ENCODE assay signal across 24 mouse cellular contexts in the genomic region with DNA sequence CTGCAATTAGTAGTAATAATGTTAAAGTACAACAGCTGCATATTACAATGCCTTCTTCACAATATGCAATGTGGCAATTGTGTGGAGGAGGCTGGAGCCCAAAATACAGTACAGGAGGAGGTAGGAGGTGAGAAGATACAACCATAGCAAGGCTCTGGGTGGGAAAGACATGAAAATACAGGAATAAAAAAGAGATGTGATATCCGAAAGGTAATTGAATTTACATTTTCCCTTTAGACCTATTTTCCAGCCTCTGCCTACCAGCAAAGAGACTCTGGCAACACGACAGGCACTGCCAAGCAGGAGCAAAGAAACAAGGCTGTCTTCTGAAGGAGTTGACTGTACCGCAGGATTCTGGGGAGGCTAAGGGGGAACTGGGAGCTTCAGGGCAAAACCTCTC. TPM values are rescaled to one million over a fixed set of nuclear protein-coding genes. Genes with fewer than 3 reads are reported as not detected.
DNase-seq lines count a peak whose midpoint lies in the region; ATAC-seq and TF ChIP-seq lines count a peak whose summit lies in the region.
"Had no signal": no experiment of that assay in that cellular context is flagged by ENCODE, and none has a peak within 500 bp of the region (broad histone marks: within the 10 kb centered on the region; RNA-seq: fewer than 3 reads in every experiment).

No protein-coding gene starts in this region.

- peaks cover 7% of the 10 kb centered on the region for H3K36me3 ChIP-seq in midbrain, postnatal 0 days (ENCODE audit: insufficient read depth, low read length)
- H3K36me3 ChIP-seq: forebrain, embryonic 10.5 days; forebrain, embryonic 12.5 days had no signal

- no peak for DNase-seq in layer of hippocampus, adult 2 months (ENCODE audit: low spot score in 2 of 2)
- DNase-seq in layer of hippocampus, adult 11-12 months (ENCODE audit: low spot score) = no peak
- peak; percentile 47 for DNase-seq in right cerebral cortex, adult 18-20 months
- DNase-seq in right cerebral cortex, postnatal 25 days = no peak
- peak; percentile 67 for DNase-seq in brain, adult 2 months (ENCODE audit: low read depth, low spot score)
- no peak for DNase-seq in midbrain, postnatal 0 days (ENCODE audit: low spot score)
- DNase-seq: adrenal gland, adult 2 months; adrenal gland, postnatal 10 days; adrenal gland, postnatal 25 days; cerebellum, adult 11-12 months; cerebellum, adult 2 months; cerebellum, adult 9-10 months; cerebellum, postnatal 10 days; cerebellum, postnatal 25 days; embryo, embryonic 11 days had no signal

- no peak for ATAC-seq in midbrain, postnatal 0 days (ENCODE audit: low FRiP score)
- ATAC-seq: forebrain, embryonic 14.5 days; forebrain, embryonic 16.5 days had no signal

- H3K4me3 ChIP-seq in layer of hippocampus, adult 2 months = no peak overlapping the region
- H3K4me3 ChIP-seq in cortical plate, adult 2 months (ENCODE audit: insufficient read depth, low read length) = no peak overlapping the region
- H3K4me3 ChIP-seq in midbrain, postnatal 0 days (ENCODE audit: low read depth, low read length) = no peak overlapping the region
- H3K4me3 ChIP-seq: embryonic facial prominence, embryonic 13.5 days; embryonic facial prominence, embryonic 15.5 days; erythroblast, embryonic 14.5 days; forebrain, embryonic 10.5 days; forebrain, embryonic 12.5 days had no signal

- TF ChIP-seq CTCF in layer of hippocampus, adult 2 months (conservative IDR thresholded peaks at IDR 0.05) = no peak
- no peak for TF ChIP-seq CTCF in cortical plate, adult 2 months (IDR thresholded peaks at IDR 0.05; ENCODE audit: extremely low read depth, insufficient read depth, low read length)
- no peak for TF ChIP-seq CTCF in midbrain, postnatal 0 days (IDR thresholded peaks at IDR 0.05)

- no peak overlapping the region for H3K4me2 ChIP-seq in midbrain, postnatal 0 days (ENCODE audit: low read depth, low read length, poor library complexity, severe bottlenecking)
- H3K4me2 ChIP-seq: embryonic facial prominence, embryonic 13.5 days; embryonic facial prominence, embryonic 15.5 days; forebrain, embryonic 12.5 days had no signal

- H3K9ac ChIP-seq in midbrain, postnatal 0 days (replicated peaks; ENCODE audit: low read length, poor library complexity, severe bottlenecking) = no peak overlapping the region
- H3K9ac ChIP-seq: embryonic facial prominence, embryonic 13.5 days; embryonic facial prominence, embryonic 15.5 days; forebrain, embryonic 12.5 days had no signal

- no peaks in the 10 kb centered on the region for H3K27me3 ChIP-seq in midbrain, postnatal 0 days (ENCODE audit: insufficient read depth, low read length)
- H3K27me3 ChIP-seq: embryonic facial prominence, embryonic 13.5 days; embryonic facial prominence, embryonic 15.5 days had no signal

- no peaks in the 10 kb centered on the region for H3K9me3 ChIP-seq in midbrain, postnatal 0 days (ENCODE audit: low read length)
- H3K9me3 ChIP-seq: embryonic facial prominence, embryonic 13.5 days; embryonic facial prominence, embryonic 15.5 days; forebrain, embryonic 10.5 days; forebrain, embryonic 12.5 days had no signal

- peak overlapping the region; percentile 39; the same call in 1 of the 2 replicates for H3K27ac ChIP-seq in layer of hippocampus, adult 2 months
- 0 out of 2 replicates have a peak overlapping the region, but pooled peaks have one; percentile 22 for H3K27ac ChIP-seq in cortical plate, adult 2 months (ENCODE audit: insufficient read depth, low read length)
- H3K27ac ChIP-seq in midbrain, postnatal 0 days (ENCODE audit: low read depth, low read length) = no peak overlapping the region
- H3K27ac ChIP-seq: embryonic facial prominence, embryonic 13.5 days; embryonic facial prominence, embryonic 15.5 days; forebrain, embryonic 10.5 days; forebrain, embryonic 12.5 days had no signal

- H3K4me1 ChIP-seq in cortical plate, adult 2 months (ENCODE audit: control insufficient read depth, insufficient read depth, low read length) = peaks cover 7% of the 10 kb centered on the region; the same call in 1 of the 2 replicates
- H3K4me1 ChIP-seq in midbrain, postnatal 0 days (ENCODE audit: insufficient read depth, low read length) = peaks cover 5% of the 10 kb centered on the region; the same call in 1 of the 2 replicates
- H3K4me1 ChIP-seq: forebrain, embryonic 10.5 days; forebrain, embryonic 12.5 days had no signal

- TF ChIP-seq POLR2A in cortical plate, adult 2 months (IDR thresholded peaks at IDR 0.05; ENCODE audit: extremely low read depth, insufficient read depth, low read length) = no peak

- 82% methylated on average over 3 of the region's 3 CpGs for WGBS in midbrain, postnatal 0 days

RNA-seq across cellular contexts. Expression of a gene that starts 6.9 kb away (rescaled TPM):
- 10 to 100 TPM; 37.9 to 39.2 TPM for total RNA-seq in layer of hippocampus, adult 2 months (2021)
- polyA plus RNA-seq in cortical plate, adult 2 months (2012; rRNA removed) = 35.8 and 37.0 TPM in 2 replicates
- total RNA-seq in midbrain, postnatal 0 days (2014; rRNA removed) = 37.3 and 42.6 TPM in 2 replicates
- polyA plus RNA-seq in midbrain, postnatal 0 days (2015; fragmentation: Nextera tagmentation; extraction: Ambion mirVana) = 30.4 and 31.4 TPM in 2 replicates
- total RNA-seq: MEL had no signal
- polyA plus RNA-seq: erythroblast, embryonic 14.5 days had no signal

RNA-seq across cellular contexts. Expression of a gene that starts 31.7 kb away (rescaled TPM):
- 10 to 100 TPM; 54.7 to 59.3 TPM for total RNA-seq in layer of hippocampus, adult 2 months (2021)
- polyA plus RNA-seq in cortical plate, adult 2 months (2012; rRNA removed) = 70.3 and 73.5 TPM in 2 replicates
- 79.2 and 86.5 TPM in 2 replicates for total RNA-seq in midbrain, postnatal 0 days (2014; rRNA removed)
- 69.2 and 72.0 TPM in 2 replicates for polyA plus RNA-seq in midbrain, postnatal 0 days (2015; fragmentation: Nextera tagmentation; extraction: Ambion mirVana)

Comparison
In these comparisons a context has a peak if more than half of its experiments do, and no peak if none do; other contexts are left out.
1. DNase-seq: peak in right cerebral cortex, adult 18-20 months (single experiment) and brain, adult 2 months (single experiment); none in layer of hippocampus, adult 2 months (0 of 2), layer of hippocampus, adult 11-12 months (single experiment), right cerebral cortex, postnatal 25 days (single experiment) and midbrain, postnatal 0 days (single experiment).